Mouse (Mus musculus) liver, embryonic 13.5 days (tissue): ENCODE measurements around the gene Ccdc34. TPM values are rescaled to one million over a fixed set of nuclear protein-coding genes. Genes with fewer than 3 reads are reported as not detected.

Experiments
- ATAC-seq: fragments of 200-750 bp; cut with Nextera tagmentation; 2 replicates; pipeline ENCODE4 v1.8.0; 2017; ENCODE audit warnings: low read depth, mild to moderate bottlenecking, moderate number of reproducible peaks, moderate library complexity
- DNase-seq: peaks from one replicate; pipeline ENCODE4 v3.0.0; 2022
- H3K27ac ChIP-seq: fragments of 300-500 bp; sonication (generic); 2 replicates; pipeline ENCODE4 v1.5.1; 2015; ENCODE audit warnings: moderate library complexity, mild to moderate bottlenecking, inconsistent platforms
- H3K27me3 ChIP-seq: fragments of 300-500 bp; sonication (generic); 2 replicates; pipeline ENCODE4 v1.6.1; 2015; ENCODE audit warnings: mild to moderate bottlenecking, inconsistent platforms
- H3K36me3 ChIP-seq: fragments of 300-500 bp; sonication (generic); 2 replicates; pipeline ENCODE4 v1.6.1; 2015; ENCODE audit warnings: mild to moderate bottlenecking, inconsistent platforms
- H3K4me1 ChIP-seq: fragments of 300-500 bp; sonication (generic); replicated peaks from 2 replicates; pipeline ENCODE4 v1.6.1; 2015; ENCODE audit warnings: inconsistent platforms
- H3K4me2 ChIP-seq: fragments of 300-500 bp; sonication (generic); 2 replicates; pipeline ENCODE4 v1.6.1; 2015; ENCODE audit warnings: inconsistent platforms, mild to moderate bottlenecking, moderate library complexity
- H3K4me3 ChIP-seq: fragments of 300-500 bp; sonication (generic); replicated peaks from 2 replicates; pipeline ENCODE4 v1.5.1; 2015; ENCODE audit warnings: mild to moderate bottlenecking, inconsistent platforms
- H3K9ac ChIP-seq: fragments of 300-500 bp; sonication (generic); 2 replicates; pipeline ENCODE4 v1.6.1; 2015; ENCODE audit warnings: mild to moderate bottlenecking, inconsistent platforms
- H3K9me3 ChIP-seq: fragments of 300-500 bp; sonication (generic); replicated peaks from 2 replicates; pipeline ENCODE4 v1.6.1; 2016; ENCODE audit warnings: inconsistent platforms
- WGBS: fragments of 180-500 bp; shearing (Covaris S2); methylation state at CpG from one replicate; pipeline ENCODE4 v1.1.7; 2015; ENCODE audit not compliant: insufficient replicate concordance; 5-methylcytosine and 5-hydroxymethylcytosine counted together
- polyA plus RNA-seq: library from polyadenylated mRNA; unstranded; fragments of >200 nt; fragmentation: Nextera tagmentation; extraction: Ambion mirVana; gene quantifications from 2 replicates; pipeline ENCODE4 v1.2.1, GENCODE M21; 2015

Gene Ccdc34
- 26.2 and 34.1 TPM in 2 replicates for polyA plus RNA-seq

- under 1% methylated on average over 55 of the region's 55 CpGs for WGBS
- ATAC-seq (peak; percentile 99), DNase-seq (peak; percentile 85)
- H3K4me1 ChIP-seq, result peaks cover 37% of the 10 kb centered on the region
- no peaks in the 10 kb centered on the region for H3K9me3 ChIP-seq
- peak within 1 kb of the TSS; percentile 87 for H3K27ac ChIP-seq
- no peaks in the 10 kb centered on the region for H3K27me3 ChIP-seq
- H3K4me2 ChIP-seq, result peak within 1 kb of the TSS; percentile 84
- peak within 1 kb of the TSS; percentile 82 for H3K4me3 ChIP-seq
- H3K36me3 ChIP-seq, result peaks cover 25% of the 10 kb centered on the region
- peak within 1 kb of the TSS; percentile 86 for H3K9ac ChIP-seq
Observed at GRCm38 (mm10) chr2:110017616-110018505, at the start of gene Ccdc34. Gene Ccdc34 (plus strand): TSS chr2:110017817.

- H3K27ac ChIP-seq, result no peak overlapping the region
- H3K4me1 ChIP-seq, result peaks cover 24% of the 10 kb centered on the region
- H3K4me3 ChIP-seq, result no peak overlapping the region
- H3K36me3 ChIP-seq, result no peaks in the 10 kb centered on the region
- 74% methylated on average over 3 of the region's 3 CpGs for WGBS
- H3K4me2 ChIP-seq, result no peak overlapping the region
- H3K27me3 ChIP-seq, result no peaks in the 10 kb centered on the region
- no peak for ATAC-seq
- H3K9me3 ChIP-seq, result no peaks in the 10 kb centered on the region
- H3K9ac ChIP-seq, result no peak overlapping the region
- no peak for DNase-seq
Observed at GRCm38 (mm10) chr2:109969381-109969780, 48.2 kb upstream of the Ccdc34 start.

- no peak overlapping the region for H3K4me2 ChIP-seq
- no peaks in the 10 kb centered on the region for H3K9me3 ChIP-seq
- no peak for DNase-seq
- H3K27ac ChIP-seq, result no peak overlapping the region
- no peak overlapping the region for H3K9ac ChIP-seq
- H3K4me1 ChIP-seq, result peaks cover 24% of the 10 kb centered on the region
- H3K4me3 ChIP-seq, result no peak overlapping the region
- no peaks in the 10 kb centered on the region for H3K36me3 ChIP-seq
- no peak for ATAC-seq
- no peaks in the 10 kb centered on the region for H3K27me3 ChIP-seq
- 64% methylated on average over 10 of the region's 10 CpGs for WGBS
Observed at GRCm38 (mm10) chr2:109969926-109970532, 47.6 kb upstream of the Ccdc34 start.

- Histone ChIP-seq H3K27ac (no peak overlapping the region), H3K9me3 (no peaks in the 10 kb centered on the region), H3K9ac (no peak overlapping the region), H3K27me3 (no peaks in the 10 kb centered on the region), H3K4me1 (peaks cover 24% of the 10 kb centered on the region), H3K4me3 (no peak overlapping the region), H3K4me2 (no peak overlapping the region), H3K36me3 (no peaks in the 10 kb centered on the region)
- ATAC-seq (no peak), DNase-seq (no peak)
- 42% methylated on average over 8 of the region's 8 CpGs for WGBS
Observed at GRCm38 (mm10) chr2:109970744-109971410, 46.7 kb upstream of the Ccdc34 start.

GRCm38 (mm10) chr2:109972310-109972709, 45.3 kb upstream of the Ccdc34 start:
- Histone ChIP-seq H3K9ac (no peak overlapping the region), H3K9me3 (no peaks in the 10 kb centered on the region), H3K4me2 (no peak overlapping the region), H3K27me3 (no peaks in the 10 kb centered on the region), H3K4me3 (no peak overlapping the region), H3K27ac (no peak overlapping the region), H3K36me3 (no peaks in the 10 kb centered on the region), H3K4me1 (peaks cover 22% of the 10 kb centered on the region)
- 79% methylated on average over 2 of the region's 2 CpGs for WGBS
- ATAC-seq (no peak), DNase-seq (no peak)

GRCm38 (mm10) chr2:109972922-109973321, 44.7 kb upstream of the Ccdc34 start:
- no peaks in the 10 kb centered on the region for H3K27me3 ChIP-seq
- H3K4me2 ChIP-seq, result no peak overlapping the region
- H3K27ac ChIP-seq, result no peak overlapping the region
- WGBS, result 65% methylated on average over 7 of the region's 7 CpGs
- H3K4me3 ChIP-seq, result no peak overlapping the region
- peaks cover 22% of the 10 kb centered on the region for H3K4me1 ChIP-seq
- no peak for ATAC-seq
- H3K36me3 ChIP-seq, result no peaks in the 10 kb centered on the region
- no peak for DNase-seq
- H3K9ac ChIP-seq, result no peak overlapping the region
- no peaks in the 10 kb centered on the region for H3K9me3 ChIP-seq

- WGBS, result 86% methylated on average over 7 of the region's 7 CpGs
Observed at GRCm38 (mm10) chr2:109974807-109975206, 42.8 kb upstream of the Ccdc34 start.

GRCm38 (mm10) chr2:109976181-109976580, 41.4 kb upstream of the Ccdc34 start:
- Histone ChIP-seq H3K9me3 (no peaks in the 10 kb centered on the region), H3K36me3 (no peaks in the 10 kb centered on the region), H3K27ac (no peak overlapping the region), H3K4me3 (no peak overlapping the region), H3K27me3 (no peaks in the 10 kb centered on the region), H3K4me1 (peaks cover 7% of the 10 kb centered on the region; the same call in 1 of the 2 replicates), H3K4me2 (no peak overlapping the region), H3K9ac (no peak overlapping the region)
- 75% methylated on average over 2 of the region's 2 CpGs for WGBS
- no peak for DNase-seq
- no peak for ATAC-seq

More at GRCm38 (mm10) chr2:109974807-109975206, 42.8 kb upstream of the Ccdc34 start:
- Histone ChIP-seq H3K9ac (no peak overlapping the region), H3K4me2 (no peak overlapping the region), H3K36me3 (no peaks in the 10 kb centered on the region), H3K4me3 (no peak overlapping the region), H3K9me3 (no peaks in the 10 kb centered on the region), H3K27ac (no peak overlapping the region), H3K27me3 (no peaks in the 10 kb centered on the region), H3K4me1 (peaks cover 16% of the 10 kb centered on the region)
- ATAC-seq (no peak), DNase-seq (no peak)

GRCm38 (mm10) chr2:109977322-109977721, 40.3 kb upstream of the Ccdc34 start:
- ATAC-seq, result no peak
- WGBS, result 66% methylated on average over 6 of the region's 6 CpGs

GRCm38 (mm10) chr2:109979209-109979608, 38.4 kb upstream of the Ccdc34 start:
- Histone ChIP-seq H3K36me3 (no peaks in the 10 kb centered on the region), H3K4me3 (no peak overlapping the region), H3K9ac (no peak overlapping the region), H3K27me3 (no peaks in the 10 kb centered on the region), H3K4me1 (peaks cover 5% of the 10 kb centered on the region; the same call in 1 of the 2 replicates), H3K27ac (no peak overlapping the region), H3K4me2 (no peak overlapping the region), H3K9me3 (no peaks in the 10 kb centered on the region)
- DNase-seq (no peak), ATAC-seq (peak; percentile 48; the same call in 1 of the 2 replicates)

More at GRCm38 (mm10) chr2:109977322-109977721, 40.3 kb upstream of the Ccdc34 start:
- H3K4me2 ChIP-seq, result no peak overlapping the region
- H3K9ac ChIP-seq, result no peak overlapping the region
- no peaks in the 10 kb centered on the region for H3K9me3 ChIP-seq
- H3K27ac ChIP-seq, result no peak overlapping the region
- H3K4me1 ChIP-seq, result peaks cover 11% of the 10 kb centered on the region; the same call in 1 of the 2 replicates
- H3K4me3 ChIP-seq, result no peak overlapping the region
- H3K36me3 ChIP-seq, result no peaks in the 10 kb centered on the region
- no peak for DNase-seq
- H3K27me3 ChIP-seq, result no peaks in the 10 kb centered on the region

GRCm38 (mm10) chr2:109983435-109983834, 34.2 kb upstream of the Ccdc34 start:
- WGBS, result 81% methylated on average over 6 of the region's 6 CpGs
- H3K9ac ChIP-seq, result no peak overlapping the region
- no peaks in the 10 kb centered on the region for H3K36me3 ChIP-seq
- no peaks in the 10 kb centered on the region for H3K9me3 ChIP-seq
- DNase-seq (no peak), ATAC-seq (no peak)
- no peak overlapping the region for H3K4me2 ChIP-seq
- no peak overlapping the region for H3K27ac ChIP-seq
- no peaks in the 10 kb centered on the region for H3K27me3 ChIP-seq
- no peak overlapping the region for H3K4me3 ChIP-seq
- peaks cover 37% of the 10 kb centered on the region for H3K4me1 ChIP-seq
